Mouse (Mus musculus) spleen, postnatal 4 days (tissue): ENCODE measurements at regions not wholly inside any gene's neighbourhood (a gene's known extent, or its start where the extent isn't known, plus 50 kb on each side); places are given as distances from the start of the nearest gene placed in this dataset.

ENCODE experiments used
- DNase-seq, 2 experiments: peaks; one replicate each; pipeline ENCODE4 v3.0.0; 2022; ENCODE audit warnings: low spot score in 2 of 2

- DNase-seq: no peak
These were observed 96.2 kb downstream of the Hes1 start for GRCm38 (mm10) chr16:30160399-30160798.

- DNase-seq: no peak
These were observed 99.1 kb downstream of the Hes1 start for GRCm38 (mm10) chr16:30163303-30163702.

GRCm38 (mm10) chr16:30165667-30166180 is 101.5 kb downstream of the Hes1 start:
- no peak for DNase-seq

- peak in 1 of 2 experiments; percentile 55 for DNase-seq
These were observed 95.8 kb downstream of the Cpn2 start for GRCm38 (mm10) chr16:30171381-30172079.

GRCm38 (mm10) chr16:30172136-30172731 is 95.1 kb downstream of the Cpn2 start:
- DNase-seq: no peak

- DNase-seq: peak in 1 of 2 experiments; percentile 66
These were observed 94.5 kb downstream of the Cpn2 start for GRCm38 (mm10) chr16:30172798-30173202.

- no peak for DNase-seq
These were observed 93.1 kb downstream of the Cpn2 start for GRCm38 (mm10) chr16:30173953-30174874.

- DNase-seq: no peak
These were observed 91.0 kb downstream of the Cpn2 start for GRCm38 (mm10) chr16:30176306-30176705.

GRCm38 (mm10) chr16:30177769-30178168 is 89.5 kb downstream of the Cpn2 start:
- DNase-seq: no peak

- no peak for DNase-seq
These were observed 88.7 kb downstream of the Cpn2 start for GRCm38 (mm10) chr16:30178596-30178995.

GRCm38 (mm10) chr16:30179504-30179976 is 87.8 kb downstream of the Cpn2 start:
- no peak for DNase-seq

- no peak for DNase-seq
These were observed 86.2 kb downstream of the Cpn2 start for GRCm38 (mm10) chr16:30181116-30181515.

GRCm38 (mm10) chr16:30184591-30185265 is 82.6 kb downstream of the Cpn2 start:
- peak in 1 of 2 experiments; percentile 37 for DNase-seq

- no peak for DNase-seq
These were observed 81.6 kb downstream of the Cpn2 start for GRCm38 (mm10) chr16:30185707-30186106.

- DNase-seq: no peak
These were observed 81.0 kb downstream of the Cpn2 start for GRCm38 (mm10) chr16:30186201-30186700.

GRCm38 (mm10) chr16:30186701-30187270 is 80.5 kb downstream of the Cpn2 start:
- DNase-seq: no peak

GRCm38 (mm10) chr16:30187400-30187799 is 79.9 kb downstream of the Cpn2 start:
- DNase-seq: no peak

GRCm38 (mm10) chr16:30187907-30188414 is 79.3 kb downstream of the Cpn2 start:
- DNase-seq: peak; percentile 81 to 88

- no peak for DNase-seq
These were observed 78.4 kb downstream of the Cpn2 start for GRCm38 (mm10) chr16:30188769-30189430.

GRCm38 (mm10) chr16:30190351-30190750 is 76.9 kb downstream of the Cpn2 start:
- no peak for DNase-seq
